Mouse (Mus musculus) hindbrain, embryonic 13.5 days (tissue): ENCODE data around the gene Unc93b1. TPM values are rescaled to one million over a fixed set of nuclear protein-coding genes. Genes with fewer than 3 reads are reported as not detected.

Source experiments
- ATAC-seq: fragments of 200-750 bp; cut with Nextera tagmentation; 2 replicates; pipeline ENCODE4 v1.8.0; 2017; ENCODE audit warnings: moderate TSS enrichment; ENCODE audit not compliant: low FRiP score
- H3K27ac ChIP-seq: fragments of 300-500 bp; sonication (generic); 2 replicates; pipeline ENCODE4 v1.5.1; 2015; ENCODE audit warnings: inconsistent platforms, mild to moderate bottlenecking, moderate library complexity
- H3K27me3 ChIP-seq: fragments of 300-500 bp; sonication (generic); 2 replicates; pipeline ENCODE4 v1.6.1; 2015; ENCODE audit warnings: mild to moderate bottlenecking, inconsistent platforms
- H3K36me3 ChIP-seq: fragments of 300-500 bp; sonication (generic); 2 replicates; pipeline ENCODE4 v1.6.1; 2015; ENCODE audit warnings: mild to moderate bottlenecking, inconsistent platforms
- H3K4me1 ChIP-seq: fragments of 300-500 bp; sonication (generic); replicated peaks from 2 replicates; pipeline ENCODE4 v1.6.1; 2015; ENCODE audit warnings: inconsistent platforms
- H3K4me2 ChIP-seq: fragments of 300-500 bp; sonication (generic); 2 replicates; pipeline ENCODE4 v1.6.1; 2015; ENCODE audit warnings: inconsistent platforms, mild to moderate bottlenecking, moderate library complexity
- H3K4me3 ChIP-seq: fragments of 300-500 bp; sonication (generic); 2 replicates; pipeline ENCODE4 v1.5.1; 2015; ENCODE audit warnings: mild to moderate bottlenecking, inconsistent platforms
- H3K9ac ChIP-seq: fragments of 300-500 bp; sonication (generic); 2 replicates; pipeline ENCODE4 v1.6.1; 2015; ENCODE audit warnings: mild to moderate bottlenecking, inconsistent platforms
- H3K9me3 ChIP-seq: fragments of 300-500 bp; sonication (generic); 2 replicates; pipeline ENCODE4 v1.6.1; 2016; ENCODE audit warnings: inconsistent platforms
- WGBS: fragments of 180-500 bp; shearing (Covaris S2); methylation state at CpG from one replicate; pipeline ENCODE4 v1.1.7; 2015; 5-methylcytosine and 5-hydroxymethylcytosine counted together
- polyA plus RNA-seq: library from polyadenylated mRNA; unstranded; fragments of >200 nt; fragmentation: Nextera tagmentation; extraction: Ambion mirVana; gene quantifications from 2 replicates; pipeline ENCODE4 v1.2.1, GENCODE M21; 2015

Unc93b1 gene
- 10.1 and 13.2 TPM in 2 replicates for polyA plus RNA-seq

DNA sequence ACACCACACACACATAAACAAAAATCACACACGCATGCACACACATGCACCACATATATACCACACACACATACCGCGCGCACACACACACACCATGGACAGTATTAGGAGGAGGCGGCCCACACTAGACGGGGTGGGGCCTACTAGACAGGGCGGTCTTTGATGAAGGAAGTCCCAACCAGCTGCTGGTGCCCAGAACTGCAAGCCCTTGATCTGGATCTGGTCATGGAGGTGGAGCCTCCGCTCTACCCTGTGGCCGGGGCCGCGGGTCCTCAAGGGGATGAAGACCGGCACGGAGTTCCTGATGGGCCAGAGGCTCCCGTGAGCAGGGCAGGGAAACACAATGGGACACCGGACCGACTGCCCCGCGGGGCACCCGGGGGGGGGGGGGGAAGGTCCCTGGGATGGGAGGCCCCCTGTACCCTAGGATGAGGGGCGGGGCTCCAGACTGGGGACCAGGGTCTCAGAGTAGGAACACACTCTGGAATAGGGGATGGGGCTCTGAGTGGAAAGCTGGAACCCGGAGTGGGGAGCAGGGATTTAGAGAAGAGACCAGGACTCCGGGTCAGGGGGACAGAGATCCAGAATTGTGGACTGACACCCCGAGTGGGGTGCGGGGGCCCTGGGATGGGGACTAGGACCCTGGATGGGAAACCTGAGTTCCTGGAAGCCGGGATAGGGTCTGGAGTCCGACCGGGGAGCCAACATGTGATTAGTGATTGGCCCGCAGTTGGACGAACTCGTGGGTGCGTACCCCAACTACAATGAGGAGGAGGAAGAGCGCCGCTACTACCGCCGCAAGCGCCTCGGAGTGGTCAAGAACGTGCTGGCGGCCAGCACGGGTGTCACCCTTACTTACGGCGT, at the start of gene Unc93b1:
Unc93b1 (plus strand) TSS at position 155 of the 864 bp plus-strand sequence.
- Histone ChIP-seq H3K36me3 (no peaks in the 10 kb centered on the region), H3K27me3 (peaks cover 28% of the 10 kb centered on the region), H3K4me2 (peak within 1 kb of the TSS; percentile 70), H3K27ac (no peak within 1 kb of the TSS), H3K4me3 (peak within 1 kb of the TSS; percentile 42), H3K9me3 (no peaks in the 10 kb centered on the region), H3K4me1 (peaks cover 26% of the 10 kb centered on the region), H3K9ac (peak within 1 kb of the TSS; percentile 61)
- WGBS, result 7% methylated on average over 42 of the region's 42 CpGs
- ATAC-seq, result peak; percentile 43

GRCm38 (mm10) chr19:3889096-3889495, 45.9 kb upstream of the Unc93b1 start:
- H3K27ac ChIP-seq, result no peak overlapping the region
- no peaks in the 10 kb centered on the region for H3K9me3 ChIP-seq
- H3K4me2 ChIP-seq, result no peak overlapping the region
- H3K9ac ChIP-seq, result no peak overlapping the region
- no peaks in the 10 kb centered on the region for H3K27me3 ChIP-seq
- WGBS, result 92% methylated on average over 5 of the region's 5 CpGs
- H3K4me3 ChIP-seq, result no peak overlapping the region
- no peak for ATAC-seq
- peaks cover 89% of the 10 kb centered on the region for H3K36me3 ChIP-seq
- no peaks in the 10 kb centered on the region for H3K4me1 ChIP-seq

- H3K36me3 ChIP-seq, result peaks cover 91% of the 10 kb centered on the region
These were observed 44.8 kb upstream of the Unc93b1 start for GRCm38 (mm10) chr19:3890181-3890580.

GRCm38 (mm10) chr19:3893545-3894116, 41.4 kb upstream of the Unc93b1 start:
- no peaks in the 10 kb centered on the region for H3K9me3 ChIP-seq

More at GRCm38 (mm10) chr19:3890181-3890580, 44.8 kb upstream of the Unc93b1 start:
- H3K27ac ChIP-seq, result no peak overlapping the region
- no peak for ATAC-seq
- no peaks in the 10 kb centered on the region for H3K9me3 ChIP-seq
- no peak overlapping the region for H3K9ac ChIP-seq
- H3K4me3 ChIP-seq, result no peak overlapping the region
- no peaks in the 10 kb centered on the region for H3K27me3 ChIP-seq
- H3K4me2 ChIP-seq, result no peak overlapping the region
- 89% methylated on average over 8 of the region's 8 CpGs for WGBS
- H3K4me1 ChIP-seq, result peaks cover 5% of the 10 kb centered on the region

DNA sequence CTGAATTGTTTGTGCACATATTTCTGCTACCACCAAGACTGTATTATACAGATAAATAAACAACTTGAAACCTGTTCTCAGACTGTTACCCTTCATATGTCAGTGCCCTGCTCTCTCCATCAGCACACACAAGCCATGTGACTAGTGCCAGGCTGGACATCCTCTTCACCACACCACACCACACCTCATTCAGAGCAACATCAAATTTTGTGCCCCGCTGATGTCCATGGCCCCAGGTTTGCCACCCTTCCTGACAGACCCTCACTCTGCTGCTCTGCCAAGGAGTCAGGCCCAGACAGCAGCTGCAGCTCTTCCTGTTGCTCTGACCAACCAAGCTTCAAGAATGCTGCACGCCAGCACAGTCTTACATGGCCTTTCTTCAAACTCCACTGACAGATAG, 40.7 kb upstream of the Unc93b1 start:
- H3K36me3 ChIP-seq, result peaks cover 74% of the 10 kb centered on the region
- no peak overlapping the region for H3K27ac ChIP-seq
- no peak overlapping the region for H3K4me2 ChIP-seq
- H3K4me1 ChIP-seq, result peaks cover 15% of the 10 kb centered on the region
- H3K9ac ChIP-seq, result no peak overlapping the region; the same call in 1 of the 2 replicates
- WGBS, result 73% methylated on average over 2 of the region's 2 CpGs
- no peak for ATAC-seq
- no peaks in the 10 kb centered on the region for H3K27me3 ChIP-seq
- no peak overlapping the region for H3K4me3 ChIP-seq
- H3K9me3 ChIP-seq, result no peaks in the 10 kb centered on the region

More at GRCm38 (mm10) chr19:3893545-3894116, 41.4 kb upstream of the Unc93b1 start:
- H3K27me3 ChIP-seq, result no peaks in the 10 kb centered on the region
- no peak overlapping the region for H3K27ac ChIP-seq
- peaks cover 15% of the 10 kb centered on the region for H3K4me1 ChIP-seq
- ATAC-seq, result no peak
- WGBS, result 86% methylated on average over 4 of the region's 4 CpGs
- H3K4me2 ChIP-seq, result no peak overlapping the region
- no peak overlapping the region for H3K4me3 ChIP-seq
- peaks cover 80% of the 10 kb centered on the region for H3K36me3 ChIP-seq
- H3K9ac ChIP-seq, result no peak overlapping the region; the same call in 1 of the 2 replicates

- ATAC-seq, result peak; percentile 82
- H3K4me2 ChIP-seq, result no peak overlapping the region
- H3K4me1 ChIP-seq, result peaks cover 15% of the 10 kb centered on the region
- 17% methylated on average over 3 of the region's 3 CpGs for WGBS
- peak overlapping the region; percentile 71 for H3K27ac ChIP-seq
- no peaks in the 10 kb centered on the region for H3K9me3 ChIP-seq
- H3K27me3 ChIP-seq, result no peaks in the 10 kb centered on the region
- peaks cover 65% of the 10 kb centered on the region for H3K36me3 ChIP-seq
- H3K9ac ChIP-seq, result peak overlapping the region; percentile 15; the same call in 1 of the 2 replicates
- H3K4me3 ChIP-seq, result no peak overlapping the region
These were observed 39.8 kb upstream of the Unc93b1 start for GRCm38 (mm10) chr19:3895171-3895631.

DNA sequence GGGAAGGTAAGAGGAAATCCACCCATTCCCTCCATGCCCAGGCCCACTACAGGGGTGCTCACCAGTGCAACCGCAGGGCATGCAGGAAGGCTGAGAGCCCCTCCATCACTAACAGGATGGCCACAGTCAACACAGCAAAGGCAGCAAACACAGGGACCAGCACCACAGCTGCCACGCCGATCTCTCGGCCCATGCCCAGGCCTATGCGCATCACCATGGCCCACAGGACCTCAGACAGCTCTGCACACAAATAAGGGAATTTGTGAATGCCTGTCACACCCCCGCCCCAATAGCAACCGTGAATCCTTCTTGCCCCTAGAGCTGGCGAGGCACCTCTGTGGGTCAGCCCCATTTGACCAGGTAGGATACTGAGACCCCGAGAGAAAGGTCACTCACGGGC, 38.8 kb upstream of the Unc93b1 start:
- Histone ChIP-seq H3K4me1 (peaks cover 15% of the 10 kb centered on the region), H3K4me2 (no peak overlapping the region), H3K9me3 (no peaks in the 10 kb centered on the region), H3K36me3 (peaks cover 55% of the 10 kb centered on the region), H3K27me3 (no peaks in the 10 kb centered on the region), H3K27ac (peak overlapping the region; percentile 71), H3K4me3 (no peak overlapping the region), H3K9ac (no peak overlapping the region)
- no peak for ATAC-seq
- 90% methylated on average over 10 of the region's 10 CpGs for WGBS

- no peak overlapping the region for H3K9ac ChIP-seq
- WGBS, result 93% methylated on average over 5 of the region's 5 CpGs
- peaks cover 15% of the 10 kb centered on the region for H3K4me1 ChIP-seq
- no peaks in the 10 kb centered on the region for H3K9me3 ChIP-seq
- no peaks in the 10 kb centered on the region for H3K27me3 ChIP-seq
- H3K4me3 ChIP-seq, result no peak overlapping the region
- H3K36me3 ChIP-seq, result peaks cover 45% of the 10 kb centered on the region
- H3K27ac ChIP-seq, result no peak overlapping the region
- H3K4me2 ChIP-seq, result no peak overlapping the region
- ATAC-seq, result no peak
These were observed 37.4 kb upstream of the Unc93b1 start for GRCm38 (mm10) chr19:3897557-3897956.

DNA sequence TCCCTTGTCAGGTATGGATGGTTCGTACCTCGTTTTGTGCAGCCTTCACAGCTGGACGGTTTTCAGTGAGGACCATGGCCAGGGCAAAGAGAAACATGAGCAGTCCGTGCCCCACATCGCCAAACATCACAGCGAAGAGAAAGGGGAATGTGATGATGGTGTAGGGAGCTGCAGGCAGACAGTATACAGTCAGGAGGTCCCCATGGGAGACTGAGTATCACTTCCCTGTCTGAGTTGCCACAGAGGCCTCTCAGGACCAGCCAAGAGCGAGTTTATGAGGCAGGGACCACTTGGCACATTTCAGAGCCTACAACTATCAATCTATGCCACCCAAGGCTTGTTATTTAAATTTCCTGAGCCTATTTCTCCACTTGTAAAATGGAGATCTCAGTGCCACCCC, 36.0 kb upstream of the Unc93b1 start:
- Histone ChIP-seq H3K9ac (no peak overlapping the region), H3K4me3 (no peak overlapping the region), H3K4me1 (peaks cover 17% of the 10 kb centered on the region), H3K27me3 (no peaks in the 10 kb centered on the region), H3K27ac (no peak overlapping the region), H3K9me3 (no peaks in the 10 kb centered on the region), H3K36me3 (peaks cover 35% of the 10 kb centered on the region), H3K4me2 (no peak overlapping the region)
- WGBS, result 87% methylated on average over 7 of the region's 7 CpGs
- no peak for ATAC-seq

GRCm38 (mm10) chr19:3899618-3900017, 35.4 kb upstream of the Unc93b1 start:
- H3K4me3 ChIP-seq, result no peak overlapping the region
- H3K4me1 ChIP-seq, result peaks cover 19% of the 10 kb centered on the region
- peaks cover 28% of the 10 kb centered on the region for H3K36me3 ChIP-seq
- 0 out of 2 replicates have a peak, but pooled peaks cover 3% of the 10 kb centered on the region for H3K27me3 ChIP-seq
- 97% methylated on average over 4 of the region's 4 CpGs for WGBS
- no peak overlapping the region for H3K4me2 ChIP-seq
- H3K9me3 ChIP-seq, result no peaks in the 10 kb centered on the region
- H3K27ac ChIP-seq, result no peak overlapping the region
- ATAC-seq, result no peak
- no peak overlapping the region for H3K9ac ChIP-seq

DNA sequence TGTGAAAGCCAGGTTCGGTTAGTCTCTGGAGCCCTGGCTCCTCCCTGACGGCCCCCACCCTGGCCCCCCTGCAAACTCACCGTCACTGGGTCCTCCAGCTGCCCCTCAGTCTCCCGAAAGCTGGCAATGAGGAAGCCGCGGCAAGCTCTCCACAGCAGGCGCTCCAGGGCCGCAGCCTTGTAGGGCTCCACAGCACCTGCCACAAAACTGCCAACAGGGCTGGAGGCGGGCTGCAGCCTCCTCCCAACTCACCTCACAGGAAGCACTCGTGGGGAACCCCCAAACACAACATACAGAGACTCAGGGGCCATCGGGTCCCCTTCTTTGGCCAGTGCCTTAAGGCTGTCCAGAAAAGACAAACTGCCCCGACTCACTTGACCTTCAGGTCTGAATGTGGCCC, 32.0 kb upstream of the Unc93b1 start:
- Histone ChIP-seq H3K4me1 (peaks cover 31% of the 10 kb centered on the region), H3K27ac (no peak overlapping the region), H3K27me3 (peaks cover 21% of the 10 kb centered on the region; the same call in 1 of the 2 replicates), H3K9ac (no peak overlapping the region), H3K4me2 (no peak overlapping the region), H3K4me3 (no peak overlapping the region), H3K9me3 (no peaks in the 10 kb centered on the region), H3K36me3 (peaks cover 8% of the 10 kb centered on the region; the same call in 1 of the 2 replicates)
- 85% methylated on average over 12 of the region's 12 CpGs for WGBS
- ATAC-seq, result no peak

GRCm38 (mm10) chr19:3903648-3904362, 31.2 kb upstream of the Unc93b1 start:
- H3K9ac ChIP-seq, result no peak overlapping the region
- H3K4me3 ChIP-seq, result no peak overlapping the region
- peaks cover 16% of the 10 kb centered on the region for H3K36me3 ChIP-seq
- no peaks in the 10 kb centered on the region for H3K9me3 ChIP-seq
- peaks cover 21% of the 10 kb centered on the region; the same call in 1 of the 2 replicates for H3K27me3 ChIP-seq
- 63% methylated on average over 25 of the region's 25 CpGs for WGBS
- ATAC-seq, result no peak
- H3K4me1 ChIP-seq, result peaks cover 31% of the 10 kb centered on the region
- H3K27ac ChIP-seq, result no peak overlapping the region
- H3K4me2 ChIP-seq, result no peak overlapping the region; the same call in 1 of the 2 replicates
